Mouse (Mus musculus) mature B cell (primary cell): Measurements from ENCODE around the gene Atp6v0a1.

Source experiments
- in situ Hi-C: fragments of 300-500 bp; cut with MboI; formaldehyde crosslinking; loops from 2 replicates; pipeline ENCODE4 v1.14.3; 2019

Gene Atp6v0a1

GRCm38 (mm10) chr11:101009046-101009887 lies at the start of gene Atp6v0a1:
Atp6v0a1 (plus strand) TSS chr11:101009452.
- in situ Hi-C loops: no loop called here

DNA sequence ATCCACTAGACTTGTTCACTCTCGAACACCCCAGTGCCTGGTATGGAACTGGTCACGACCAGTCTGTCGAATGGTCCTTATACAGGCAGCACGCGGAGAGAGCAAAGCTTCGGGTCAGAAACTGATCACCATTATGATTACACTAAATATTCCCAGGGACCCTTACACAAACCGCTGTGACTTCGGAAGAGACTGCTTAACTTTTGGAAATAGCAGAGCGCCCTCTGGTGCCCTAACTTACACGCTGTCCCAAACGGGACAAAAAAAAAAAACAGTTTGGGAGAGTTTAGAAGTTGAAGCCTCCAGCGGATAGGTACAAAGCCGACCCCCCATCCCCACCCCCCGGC lies 49.8 kb upstream of the Atp6v0a1 start:
- in situ Hi-C loops: loop anchor here (5.0 kb wide), 1 partner anchor 52 kb away; no protein-coding TSS in a partner anchor

- in situ Hi-C loops: loop anchor here (5.0 kb wide), 1 partner anchor 53 kb away; no protein-coding TSS in a partner anchor
Measured at GRCm38 (mm10) chr11:100959826-100960225, 49.4 kb upstream of the Atp6v0a1 start.

GRCm38 (mm10) chr11:100960540-100960939 lies 48.7 kb upstream of the Atp6v0a1 start:
- in situ Hi-C loops: no loop called here

- in situ Hi-C loops: no loop called here
Measured at GRCm38 (mm10) chr11:100962371-100962911, 46.8 kb upstream of the Atp6v0a1 start.

GRCm38 (mm10) chr11:100963647-100964046 lies 45.6 kb upstream of the Atp6v0a1 start:
- in situ Hi-C loops: no loop called here

GRCm38 (mm10) chr11:100964180-100964579 lies 45.1 kb upstream of the Atp6v0a1 start:
- in situ Hi-C loops: no loop called here

- in situ Hi-C loops: no loop called here
Measured at GRCm38 (mm10) chr11:100964901-100965542, 44.2 kb upstream of the Atp6v0a1 start.

GRCm38 (mm10) chr11:100965760-100966159 lies 43.5 kb upstream of the Atp6v0a1 start:
- in situ Hi-C loops: no loop called here

GRCm38 (mm10) chr11:100967376-100967775 lies 41.9 kb upstream of the Atp6v0a1 start:
- in situ Hi-C loops: no loop called here

- in situ Hi-C loops: no loop called here
Measured at GRCm38 (mm10) chr11:100967881-100968420, 41.3 kb upstream of the Atp6v0a1 start.

DNA sequence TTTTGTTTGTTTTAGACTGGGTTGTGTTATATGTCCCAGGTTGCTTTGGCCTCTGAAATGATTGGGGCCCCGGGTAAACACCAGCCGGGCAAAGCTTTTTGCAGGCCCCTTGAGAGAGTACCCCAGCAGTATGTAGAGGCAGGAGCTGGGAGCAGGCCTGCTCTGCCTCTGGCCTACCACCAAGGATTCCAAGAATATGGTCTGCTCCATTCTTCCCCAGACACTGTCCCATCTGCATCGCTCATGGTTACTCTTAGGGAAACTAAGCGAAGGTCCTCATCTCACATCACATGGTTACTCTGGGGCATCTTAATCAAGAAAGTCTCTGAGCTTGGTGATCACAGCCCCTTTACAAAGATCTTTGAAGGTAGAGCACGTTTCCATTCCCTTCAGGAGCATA lies 40.8 kb upstream of the Atp6v0a1 start:
- in situ Hi-C loops: no loop called here

- in situ Hi-C loops: no loop called here
Measured at GRCm38 (mm10) chr11:100969189-100969743, 40.0 kb upstream of the Atp6v0a1 start.

GRCm38 (mm10) chr11:100969744-100970556 lies 39.3 kb upstream of the Atp6v0a1 start:
- in situ Hi-C loops: no loop called here

- in situ Hi-C loops: no loop called here
Measured at GRCm38 (mm10) chr11:100970557-100970937, 38.7 kb upstream of the Atp6v0a1 start, which contains the start of gene Cavin1. Cavin1 (minus strand) TSS chr11:100970887.

GRCm38 (mm10) chr11:100971455-100971854 lies 37.8 kb upstream of the Atp6v0a1 start:
- in situ Hi-C loops: no loop called here

GRCm38 (mm10) chr11:100973245-100973644 lies 36.0 kb upstream of the Atp6v0a1 start:
- in situ Hi-C loops: no loop called here

DNA sequence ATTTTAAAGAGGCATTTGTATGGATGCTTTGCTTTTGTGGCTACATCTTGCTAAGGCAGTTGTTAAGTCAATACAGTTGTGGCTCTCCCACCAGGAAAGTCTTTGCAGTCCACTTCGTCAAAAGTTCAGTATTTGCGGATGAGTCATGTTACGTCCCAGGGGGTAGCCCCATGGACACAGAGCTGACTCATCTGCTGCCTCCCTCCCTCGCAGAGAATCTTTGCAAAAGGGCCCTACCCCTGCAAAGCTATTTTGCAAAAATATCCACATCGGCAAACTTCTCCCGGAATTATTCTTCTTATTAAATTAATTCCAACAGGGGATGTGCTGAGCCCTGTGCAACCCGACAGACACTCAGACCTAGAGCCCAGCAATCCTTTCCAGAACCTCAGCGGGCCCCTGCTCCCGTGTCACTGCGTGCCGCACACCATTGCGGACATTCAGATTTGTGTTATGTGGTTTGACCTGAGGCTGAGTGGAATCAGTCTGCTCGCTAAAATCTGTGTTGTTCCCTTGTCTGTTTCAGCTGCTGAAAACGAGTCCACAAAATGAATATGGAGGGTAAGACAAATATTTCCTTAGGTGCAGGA lies 34.8 kb upstream of the Atp6v0a1 start:
- in situ Hi-C loops: no loop called here

- in situ Hi-C loops: no loop called here
Measured at GRCm38 (mm10) chr11:100975241-100975640, 34.0 kb upstream of the Atp6v0a1 start.

DNA sequence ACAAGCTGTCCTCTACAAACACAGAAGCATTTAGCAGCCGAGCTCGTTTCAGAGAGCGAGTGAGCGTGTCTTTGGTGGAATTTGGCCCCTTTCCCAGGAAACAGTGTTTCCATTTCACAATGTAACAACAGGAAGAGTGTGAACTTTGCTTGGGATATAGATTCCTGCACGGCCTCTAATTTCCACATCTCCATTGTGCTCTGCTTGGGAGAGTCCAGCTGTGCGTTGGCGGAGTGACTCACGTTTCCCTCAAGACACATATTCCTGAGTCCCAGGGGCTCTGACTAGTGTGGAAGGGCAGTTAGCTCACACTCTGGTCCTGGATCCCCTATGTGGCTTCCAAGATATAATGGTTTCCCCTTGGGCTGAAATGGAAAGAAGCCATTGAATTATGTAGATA lies 29.4 kb upstream of the Atp6v0a1 start:
- in situ Hi-C loops: loop anchor here (5.0 kb wide), 1 partner anchor 87 kb away; no protein-coding TSS in a partner anchor

DNA sequence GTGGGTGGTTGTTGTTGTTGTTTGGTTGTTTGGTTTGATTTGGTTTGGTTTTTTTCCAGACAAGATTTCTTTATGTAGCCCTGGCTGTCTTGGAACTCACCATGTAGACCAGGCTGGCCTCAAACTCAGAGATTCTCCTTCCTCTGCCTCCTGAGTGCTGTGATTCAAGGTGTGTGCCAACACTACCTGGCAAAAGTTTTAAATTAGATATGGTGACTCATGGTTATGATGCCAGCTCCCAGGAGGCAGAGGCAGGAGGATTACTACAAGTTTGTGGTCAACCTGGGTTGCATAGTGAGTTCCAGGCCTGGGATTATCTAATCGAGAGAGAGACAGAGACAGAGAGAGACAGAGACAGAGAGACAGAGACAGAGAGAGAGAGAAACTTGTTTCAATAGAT lies 28.8 kb upstream of the Atp6v0a1 start:
- in situ Hi-C loops: loop anchor here (5.0 kb wide), 1 partner anchor 87 kb away; no protein-coding TSS in a partner anchor
